Mouse (Mus musculus): Measurements from ENCODE around the gene Hyal2. TPM values are rescaled to one million over a fixed set of nuclear protein-coding genes. Genes with fewer than 3 reads are reported as not detected.

The Hyal2 gene
- polyA plus RNA-seq, 1 experiment from 2014 or later, result 76.8 TPM

- ATAC-seq (ENCODE audit: low read depth), result no peak
- H3K4me3 ChIP-seq, result no peak overlapping the region
- H3K27ac ChIP-seq (replicated peaks), result no peak overlapping the region
- H3K9me3 ChIP-seq, result no peaks in the 10 kb centered on the region
- H3K27me3 ChIP-seq, result peaks cover 56% of the 10 kb centered on the region
- H3K9ac ChIP-seq, result no peak overlapping the region
- peaks cover 15% of the 10 kb centered on the region for H3K36me3 ChIP-seq
- H3K4me2 ChIP-seq, result no peak overlapping the region
- WGBS, result 89% methylated on average over 10 of the region's 10 CpGs
- H3K4me1 ChIP-seq (replicated peaks), result peaks cover 58% of the 10 kb centered on the region
These were observed 18.9 kb upstream of the Hyal2 start for GRCm38 (mm10) chr9:107548820-107549219.

- Histone ChIP-seq H3K4me3 (no peak overlapping the region), H3K36me3 (peaks cover 9% of the 10 kb centered on the region), H3K27me3 (peaks cover 56% of the 10 kb centered on the region), H3K9me3 (no peaks in the 10 kb centered on the region), H3K27ac (replicated peaks) (no peak overlapping the region), H3K4me2 (no peak overlapping the region), H3K9ac (no peak overlapping the region), H3K4me1 (replicated peaks) (peaks cover 59% of the 10 kb centered on the region)
- 84% methylated on average over 20 of the region's 20 CpGs for WGBS
- ATAC-seq (ENCODE audit: low read depth), result no peak
These were observed 18.3 kb upstream of the Hyal2 start for GRCm38 (mm10) chr9:107549297-107550074.

GRCm38 (mm10) chr9:107550491-107551116 lies 17.1 kb upstream of the Hyal2 start:
- no peaks in the 10 kb centered on the region for H3K36me3 ChIP-seq
- H3K4me2 ChIP-seq, result peak overlapping the region; percentile 97
- H3K4me1 ChIP-seq (replicated peaks), result peaks cover 61% of the 10 kb centered on the region
- H3K4me3 ChIP-seq, result peak overlapping the region; percentile 36
- ATAC-seq (ENCODE audit: low read depth), result no peak
- no peak overlapping the region for H3K27ac ChIP-seq (replicated peaks)
- H3K9me3 ChIP-seq, result no peaks in the 10 kb centered on the region
- no peak overlapping the region for H3K9ac ChIP-seq
- peaks cover 56% of the 10 kb centered on the region for H3K27me3 ChIP-seq
- 26% methylated on average over 23 of the region's 23 CpGs for WGBS

DNA sequence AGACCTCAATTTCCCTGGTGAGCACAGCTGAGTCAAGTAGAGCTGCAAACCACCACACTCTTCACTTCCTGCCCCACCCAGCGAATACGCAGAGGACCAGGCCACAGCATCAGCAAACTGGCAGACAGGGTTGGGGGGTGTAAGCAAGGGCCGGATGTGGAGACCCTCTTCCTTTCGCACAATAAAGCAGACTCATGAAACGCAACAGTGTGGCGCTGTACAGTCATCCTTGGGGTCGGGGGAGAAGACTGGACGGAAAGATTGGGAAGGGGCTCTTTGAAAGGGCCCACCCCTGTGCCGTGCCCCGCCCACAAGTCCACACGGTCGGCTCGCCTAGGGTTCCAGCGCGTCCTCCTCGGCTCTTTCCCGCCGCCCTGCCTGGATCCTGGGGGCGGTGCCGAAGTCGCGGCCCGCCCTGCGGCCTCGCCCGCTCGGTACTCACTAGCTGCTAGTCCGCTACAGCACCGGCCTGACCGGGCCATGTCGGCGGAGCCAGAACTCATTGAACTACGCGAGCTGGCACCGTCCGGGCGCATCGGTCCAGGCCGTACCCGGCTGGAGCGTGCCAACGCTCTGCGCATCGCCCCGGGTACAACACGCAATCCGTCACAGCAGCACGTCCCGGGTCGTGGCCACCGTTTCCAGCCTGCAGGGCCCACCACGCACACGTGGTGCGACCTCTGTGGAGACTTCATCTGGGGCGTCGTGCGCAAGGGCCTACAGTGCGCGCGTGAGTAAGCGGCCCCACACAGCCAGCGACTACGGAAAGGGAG lies 16.4 kb upstream of the Hyal2 start, which contains the start of gene Rassf1:
Rassf1 (plus strand) TSS at position 439 of the 773 bp plus-strand sequence.
- H3K4me2 ChIP-seq, result peak within 1 kb of the TSS; percentile 97
- H3K9ac ChIP-seq, result peak within 1 kb of the TSS; percentile 68
- no peaks in the 10 kb centered on the region for H3K9me3 ChIP-seq
- peaks cover 61% of the 10 kb centered on the region for H3K4me1 ChIP-seq (replicated peaks)
- no peaks in the 10 kb centered on the region for H3K36me3 ChIP-seq
- H3K4me3 ChIP-seq, result peak within 1 kb of the TSS; percentile 36
- 0 out of 2 replicates have a peak within 1 kb of the TSS, but pooled peaks have one; percentile 28 for H3K27ac ChIP-seq (replicated peaks)
- ATAC-seq (ENCODE audit: low read depth), result no peak
- 1% methylated on average over 63 of the region's 63 CpGs for WGBS
- H3K27me3 ChIP-seq, result peaks cover 56% of the 10 kb centered on the region

DNA sequence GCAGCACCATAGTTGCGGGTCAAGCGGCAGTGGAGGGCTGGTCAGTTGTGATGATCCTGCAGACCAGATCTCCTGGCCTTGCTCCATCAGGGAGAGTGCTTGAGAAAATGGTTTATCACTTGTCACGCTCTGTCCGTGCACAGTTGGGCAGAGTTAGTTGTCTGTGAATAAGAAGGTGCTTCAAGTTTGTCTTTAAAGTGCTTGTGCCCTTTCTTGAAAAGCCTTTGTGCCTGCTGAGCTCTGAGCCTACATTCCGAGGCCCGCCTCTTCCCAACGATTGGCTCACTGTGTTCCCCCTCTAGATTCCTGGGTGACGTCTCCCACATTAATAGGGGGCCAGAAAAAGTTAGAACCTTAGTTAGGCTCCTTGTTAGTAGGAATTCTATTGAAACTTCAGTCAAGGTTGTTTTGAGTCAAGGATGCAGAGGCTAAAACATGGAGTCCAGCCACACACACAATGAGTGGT lies 15.8 kb upstream of the Hyal2 start:
- no peak for ATAC-seq (ENCODE audit: low read depth)
- peaks cover under 1% of the 10 kb centered on the region; the same call in 1 of the 2 replicates for H3K36me3 ChIP-seq
- H3K9me3 ChIP-seq, result no peaks in the 10 kb centered on the region
- peak overlapping the region; percentile 97 for H3K4me2 ChIP-seq
- peak overlapping the region; percentile 68 for H3K9ac ChIP-seq
- H3K4me1 ChIP-seq (replicated peaks), result peaks cover 61% of the 10 kb centered on the region
- 0 out of 2 replicates have a peak overlapping the region, but pooled peaks have one; percentile 28 for H3K27ac ChIP-seq (replicated peaks)
- peaks cover 56% of the 10 kb centered on the region for H3K27me3 ChIP-seq
- 8% methylated on average over 8 of the region's 8 CpGs for WGBS
- peak overlapping the region; percentile 36 for H3K4me3 ChIP-seq

GRCm38 (mm10) chr9:107552690-107553393 lies 14.9 kb upstream of the Hyal2 start:
- H3K9me3 ChIP-seq, result no peaks in the 10 kb centered on the region
- 75% methylated on average over 5 of the region's 5 CpGs for WGBS
- peaks cover 9% of the 10 kb centered on the region for H3K36me3 ChIP-seq
- no peak for ATAC-seq (ENCODE audit: low read depth)
- H3K9ac ChIP-seq, result peak overlapping the region; percentile 81; the same call in 1 of the 2 replicates
- no peak overlapping the region for H3K27ac ChIP-seq (replicated peaks)
- H3K4me2 ChIP-seq, result peak overlapping the region; percentile 97
- peak overlapping the region; percentile 80 for H3K4me3 ChIP-seq
- peaks cover 54% of the 10 kb centered on the region for H3K4me1 ChIP-seq (replicated peaks)
- H3K27me3 ChIP-seq, result peaks cover 53% of the 10 kb centered on the region

- peak overlapping the region; percentile 84 for H3K27ac ChIP-seq (replicated peaks)
- peaks cover 45% of the 10 kb centered on the region for H3K27me3 ChIP-seq
- H3K9me3 ChIP-seq, result no peaks in the 10 kb centered on the region
- peaks cover 18% of the 10 kb centered on the region for H3K36me3 ChIP-seq
- peak overlapping the region; percentile 97 for H3K4me2 ChIP-seq
- peak; percentile 80 for ATAC-seq (ENCODE audit: low read depth)
- peaks cover 54% of the 10 kb centered on the region for H3K4me1 ChIP-seq (replicated peaks)
- WGBS, result 4% methylated on average over 37 of the region's 37 CpGs
- H3K9ac ChIP-seq, result peak overlapping the region; percentile 81
- H3K4me3 ChIP-seq, result peak overlapping the region; percentile 80
These were observed 14.0 kb upstream of the Hyal2 start for GRCm38 (mm10) chr9:107553541-107554318.

DNA sequence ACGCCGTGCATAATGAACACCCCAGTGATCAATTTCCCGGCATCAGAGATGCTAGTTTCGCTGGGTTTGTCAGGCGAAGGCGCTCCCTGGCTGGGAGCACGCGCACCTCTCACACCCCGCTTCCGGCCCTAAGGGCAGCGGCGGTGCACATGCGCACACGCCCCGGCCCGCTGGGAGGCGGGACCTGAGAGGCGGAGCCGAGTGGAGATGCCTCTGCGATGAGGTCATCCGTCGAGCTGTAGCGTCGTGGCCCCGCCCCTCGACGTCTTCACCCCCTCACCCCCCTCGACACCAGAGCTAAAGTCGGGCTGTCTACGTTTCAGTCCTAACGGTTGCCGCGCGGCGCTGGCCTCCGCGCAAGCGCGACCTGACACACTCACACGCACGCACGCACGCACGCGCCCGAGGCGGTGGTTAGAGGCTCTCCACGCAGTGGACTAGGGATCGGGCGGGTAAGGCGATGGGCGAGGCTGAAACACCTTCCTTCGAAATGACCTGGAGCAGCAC lies 13.4 kb upstream of the Hyal2 start:
- Histone ChIP-seq H3K4me2 (peak overlapping the region; percentile 97), H3K4me1 (replicated peaks) (peaks cover 54% of the 10 kb centered on the region), H3K27me3 (peaks cover 38% of the 10 kb centered on the region), H3K36me3 (peaks cover 25% of the 10 kb centered on the region), H3K9me3 (no peaks in the 10 kb centered on the region), H3K27ac (replicated peaks) (peak overlapping the region; percentile 93), H3K4me3 (peak overlapping the region; percentile 80), H3K9ac (peak overlapping the region; percentile 85)
- peak; percentile 95 for ATAC-seq (ENCODE audit: low read depth)
- WGBS, result under 1% methylated on average over 53 of the region's 53 CpGs

DNA sequence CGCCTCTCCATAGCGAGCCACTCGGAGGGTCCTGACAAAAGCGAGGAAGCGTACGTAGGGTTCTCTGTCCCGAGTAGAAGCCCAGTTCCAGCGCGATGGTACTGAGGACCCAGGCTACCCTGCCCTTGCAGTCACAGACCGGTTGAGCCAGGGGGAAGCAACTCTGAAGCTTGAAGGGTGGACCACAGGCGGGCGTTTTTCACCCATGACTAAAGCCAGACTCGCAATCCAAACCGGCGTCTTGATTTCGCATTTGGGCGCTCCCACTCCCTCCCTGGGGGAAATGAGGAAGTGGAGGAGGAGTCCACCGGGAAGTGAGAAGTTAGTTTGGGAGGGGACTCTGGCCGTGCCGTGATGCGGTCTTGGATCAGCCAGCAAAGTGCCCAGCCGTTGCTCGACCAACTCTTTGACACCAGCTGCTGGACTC lies 12.7 kb upstream of the Hyal2 start:
- Histone ChIP-seq H3K27ac (replicated peaks) (peak overlapping the region; percentile 93), H3K4me2 (peak overlapping the region; percentile 97), H3K27me3 (peaks cover 31% of the 10 kb centered on the region), H3K4me3 (peak overlapping the region; percentile 80), H3K9me3 (no peaks in the 10 kb centered on the region), H3K9ac (peak overlapping the region; percentile 85), H3K36me3 (peaks cover 31% of the 10 kb centered on the region), H3K4me1 (replicated peaks) (peaks cover 54% of the 10 kb centered on the region)
- under 1% methylated on average over 23 of the region's 23 CpGs for WGBS
- peak; percentile 55 for ATAC-seq (ENCODE audit: low read depth)

DNA sequence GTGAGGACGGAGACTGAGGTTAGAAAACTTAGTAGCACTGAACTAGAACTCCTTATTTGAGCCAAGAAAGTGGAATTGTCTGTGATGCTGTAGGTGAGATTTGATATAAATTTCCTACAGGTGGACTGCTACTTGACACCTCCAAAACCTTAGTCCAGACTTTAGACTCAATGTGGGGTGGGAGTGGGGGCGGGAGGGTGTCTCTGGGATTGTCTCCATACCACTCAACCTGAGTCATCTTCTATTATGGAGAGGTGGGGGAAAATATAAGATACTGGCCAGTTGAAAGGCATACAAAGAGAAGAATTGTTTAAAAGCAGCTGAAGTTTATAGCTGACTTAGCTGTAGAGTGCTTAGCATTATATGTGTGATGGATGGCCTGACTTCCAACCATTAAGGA lies 12.0 kb upstream of the Hyal2 start:
- Histone ChIP-seq H3K4me3 (peak overlapping the region; percentile 80), H3K4me1 (replicated peaks) (peaks cover 52% of the 10 kb centered on the region), H3K9me3 (no peaks in the 10 kb centered on the region), H3K36me3 (peaks cover 38% of the 10 kb centered on the region), H3K4me2 (peak overlapping the region; percentile 97), H3K27ac (replicated peaks) (no peak overlapping the region), H3K27me3 (peaks cover 25% of the 10 kb centered on the region), H3K9ac (peak overlapping the region; percentile 85)
- ATAC-seq (ENCODE audit: low read depth), result no peak
- 55% methylated on average over 2 of the region's 2 CpGs for WGBS
